Mouse (Mus musculus): ENCODE measurements around the gene Glyctk. TPM values are rescaled to one million over a fixed set of nuclear protein-coding genes. Genes with fewer than 3 reads are reported as not detected.
"Not testable (repeated sequence)": the region's sequence is repeated elsewhere in the genome, so short reads cannot be mapped to it uniquely, and the experiment has no call there.

Glyctk gene
- polyA plus RNA-seq, 1 experiment from 2014 or later, result 2.2 TPM

GRCm38 (mm10) chr9:106173363-106173762, 15.4 kb upstream of the Glyctk start:
- no peaks in the 10 kb centered on the region for H3K27me3 ChIP-seq (ENCODE audit: control insufficient read depth, insufficient read depth, low read length)
- peak overlapping the region; percentile 31 for H3K4me2 ChIP-seq (ENCODE audit: low read depth, low read length)
- no peak overlapping the region for H3K27ac ChIP-seq (replicated peaks; ENCODE audit: low read depth, low read length)
- peaks cover 5% of the 10 kb centered on the region; the same call in 1 of the 2 replicates for H3K36me3 ChIP-seq (replicated peaks; ENCODE audit: control insufficient read depth, insufficient read depth, low read depth, low read length)
- H3K4me3 ChIP-seq (ENCODE audit: low read depth, low read length), result peak overlapping the region; percentile 96
- H3K9me3 ChIP-seq (replicated peaks; ENCODE audit: control insufficient read depth, low read length), result no peaks in the 10 kb centered on the region
- H3K4me1 ChIP-seq (ENCODE audit: control insufficient read depth, insufficient read depth, low read length), result no peaks in the 10 kb centered on the region
- 67% methylated on average over 2 of the region's 2 CpGs for WGBS
- ATAC-seq (replicated peaks; ENCODE audit: insufficient number of reproducible peaks, low FRiP score, low TSS enrichment, low read depth) (no peak), DNase-seq (ENCODE audit: low spot score) (no peak)
- H3K9ac ChIP-seq (replicated peaks; ENCODE audit: low read length), result no peak overlapping the region

- Histone ChIP-seq H3K9me3 (replicated peaks; ENCODE audit: control insufficient read depth, low read length) (no peaks in the 10 kb centered on the region), H3K4me1 (ENCODE audit: control insufficient read depth, insufficient read depth, low read length) (no peaks in the 10 kb centered on the region), H3K9ac (replicated peaks; ENCODE audit: low read length) (no peak overlapping the region), H3K27ac (replicated peaks; ENCODE audit: low read depth, low read length) (no peak overlapping the region), H3K27me3 (ENCODE audit: control insufficient read depth, insufficient read depth, low read length) (no peaks in the 10 kb centered on the region), H3K4me2 (ENCODE audit: low read depth, low read length) (peak overlapping the region; percentile 51), H3K36me3 (replicated peaks; ENCODE audit: control insufficient read depth, insufficient read depth, low read depth, low read length) (peaks cover 3% of the 10 kb centered on the region; the same call in 1 of the 2 replicates), H3K4me3 (ENCODE audit: low read depth, low read length) (peak overlapping the region; percentile 96)
- WGBS, result 28% methylated on average over 3 of the region's 3 CpGs
- DNase-seq (ENCODE audit: low spot score) (no peak), ATAC-seq (replicated peaks; ENCODE audit: insufficient number of reproducible peaks, low FRiP score, low TSS enrichment, low read depth) (no peak)
Measured at GRCm38 (mm10) chr9:106172527-106172926, 14.6 kb upstream of the Glyctk start.

GRCm38 (mm10) chr9:106171346-106172158, 13.6 kb upstream of the Glyctk start:
- no peaks in the 10 kb centered on the region for H3K27me3 ChIP-seq (ENCODE audit: control insufficient read depth, insufficient read depth, low read length)
- H3K4me1 ChIP-seq (ENCODE audit: control insufficient read depth, insufficient read depth, low read length), result no peaks in the 10 kb centered on the region
- ATAC-seq (replicated peaks; ENCODE audit: insufficient number of reproducible peaks, low FRiP score, low TSS enrichment, low read depth) (peak; percentile 73), DNase-seq (ENCODE audit: low spot score) (peak; percentile 58)
- H3K27ac ChIP-seq (replicated peaks; ENCODE audit: low read depth, low read length), result peak overlapping the region; percentile 78
- no peaks in the 10 kb centered on the region for H3K36me3 ChIP-seq (replicated peaks; ENCODE audit: control insufficient read depth, insufficient read depth, low read depth, low read length)
- H3K9ac ChIP-seq (replicated peaks; ENCODE audit: low read length), result peak overlapping the region; percentile 80
- H3K4me3 ChIP-seq (ENCODE audit: low read depth, low read length), result peak overlapping the region; percentile 96
- H3K4me2 ChIP-seq (ENCODE audit: low read depth, low read length), result peak overlapping the region; percentile 51
- under 1% methylated on average over 30 of the region's 30 CpGs for WGBS
- H3K9me3 ChIP-seq (replicated peaks; ENCODE audit: control insufficient read depth, low read length), result no peaks in the 10 kb centered on the region

- no peaks in the 10 kb centered on the region for H3K36me3 ChIP-seq (replicated peaks; ENCODE audit: control insufficient read depth, insufficient read depth, low read depth, low read length)
- H3K27me3 ChIP-seq (ENCODE audit: control insufficient read depth, insufficient read depth, low read length), result no peaks in the 10 kb centered on the region
- no peaks in the 10 kb centered on the region for H3K9me3 ChIP-seq (replicated peaks; ENCODE audit: control insufficient read depth, low read length)
- H3K4me1 ChIP-seq (ENCODE audit: control insufficient read depth, insufficient read depth, low read length), result no peaks in the 10 kb centered on the region
- WGBS, result under 1% methylated on average over 68 of the region's 81 CpGs
- ATAC-seq (replicated peaks; ENCODE audit: insufficient number of reproducible peaks, low FRiP score, low TSS enrichment, low read depth) (peak; percentile 86), DNase-seq (ENCODE audit: low spot score) (peak; percentile 93)
- peak within 1 kb of the TSS; percentile 80 for H3K9ac ChIP-seq (replicated peaks; ENCODE audit: low read length)
- H3K4me2 ChIP-seq (ENCODE audit: low read depth, low read length), result peak within 1 kb of the TSS; percentile 75
- peak within 1 kb of the TSS; percentile 78 for H3K27ac ChIP-seq (replicated peaks; ENCODE audit: low read depth, low read length)
- peak within 1 kb of the TSS; percentile 96 for H3K4me3 ChIP-seq (ENCODE audit: low read depth, low read length)
Measured at GRCm38 (mm10) chr9:106170556-106171345, 12.8 kb upstream of the Glyctk start, which contains the start of gene Wdr82. Gene Wdr82 (plus strand): TSS chr9:106170928.

- Histone ChIP-seq H3K9ac (replicated peaks; ENCODE audit: low read length) (no peak overlapping the region), H3K4me2 (ENCODE audit: low read depth, low read length) (no peak overlapping the region), H3K4me1 (ENCODE audit: control insufficient read depth, insufficient read depth, low read length) (no peaks in the 10 kb centered on the region), H3K9me3 (replicated peaks; ENCODE audit: control insufficient read depth, low read length) (no peaks in the 10 kb centered on the region), H3K36me3 (replicated peaks; ENCODE audit: control insufficient read depth, insufficient read depth, low read depth, low read length) (no peaks in the 10 kb centered on the region), H3K4me3 (ENCODE audit: low read depth, low read length) (peak overlapping the region; percentile 96), H3K27ac (replicated peaks; ENCODE audit: low read depth, low read length) (no peak overlapping the region; the same call in 1 of the 2 replicates), H3K27me3 (ENCODE audit: control insufficient read depth, insufficient read depth, low read length) (no peaks in the 10 kb centered on the region)
- DNase-seq (ENCODE audit: low spot score), result no peak
- WGBS, result 38% methylated on average over 6 of the region's 6 CpGs
- no peak for ATAC-seq (replicated peaks; ENCODE audit: insufficient number of reproducible peaks, low FRiP score, low TSS enrichment, low read depth)
Measured at GRCm38 (mm10) chr9:106169917-106170316, 12.0 kb upstream of the Glyctk start.

- not testable (repeated sequence) for H3K4me3 ChIP-seq (ENCODE audit: low read depth, low read length); H3K27ac ChIP-seq (replicated peaks; ENCODE audit: low read depth, low read length); DNase-seq (ENCODE audit: low spot score); H3K9ac ChIP-seq (replicated peaks; ENCODE audit: low read length); ATAC-seq (replicated peaks; ENCODE audit: insufficient number of reproducible peaks, low FRiP score, low TSS enrichment, low read depth); H3K9me3 ChIP-seq (replicated peaks; ENCODE audit: control insufficient read depth, low read length); H3K4me2 ChIP-seq (ENCODE audit: low read depth, low read length); H3K4me1 ChIP-seq (ENCODE audit: control insufficient read depth, insufficient read depth, low read length); H3K36me3 ChIP-seq (replicated peaks; ENCODE audit: control insufficient read depth, insufficient read depth, low read depth, low read length); H3K27me3 ChIP-seq (ENCODE audit: control insufficient read depth, insufficient read depth, low read length)
- 88% methylated on average over 1 of the region's 1 CpGs for WGBS
Measured at GRCm38 (mm10) chr9:106169006-106169405, 11.1 kb upstream of the Glyctk start.

GRCm38 (mm10) chr9:106167703-106168102, 9.8 kb upstream of the Glyctk start:
- Histone ChIP-seq H3K4me1 (ENCODE audit: control insufficient read depth, insufficient read depth, low read length) (no peaks in the 10 kb centered on the region), H3K36me3 (replicated peaks; ENCODE audit: control insufficient read depth, insufficient read depth, low read depth, low read length) (no peaks in the 10 kb centered on the region), H3K27ac (replicated peaks; ENCODE audit: low read depth, low read length) (no peak overlapping the region), H3K4me2 (ENCODE audit: low read depth, low read length) (no peak overlapping the region), H3K9ac (replicated peaks; ENCODE audit: low read length) (no peak overlapping the region), H3K4me3 (ENCODE audit: low read depth, low read length) (no peak overlapping the region), H3K27me3 (ENCODE audit: control insufficient read depth, insufficient read depth, low read length) (no peaks in the 10 kb centered on the region), H3K9me3 (replicated peaks; ENCODE audit: control insufficient read depth, low read length) (no peaks in the 10 kb centered on the region)
- DNase-seq (ENCODE audit: low spot score), result no peak
- ATAC-seq (replicated peaks; ENCODE audit: insufficient number of reproducible peaks, low FRiP score, low TSS enrichment, low read depth), result no peak
- 44% methylated on average over 1 of the region's 1 CpGs for WGBS

- ATAC-seq (replicated peaks; ENCODE audit: insufficient number of reproducible peaks, low FRiP score, low TSS enrichment, low read depth) (no peak), DNase-seq (ENCODE audit: low spot score) (no peak)
- H3K9me3 ChIP-seq (replicated peaks; ENCODE audit: control insufficient read depth, low read length), result no peaks in the 10 kb centered on the region
- H3K4me2 ChIP-seq (ENCODE audit: low read depth, low read length), result no peak overlapping the region
- no peaks in the 10 kb centered on the region for H3K36me3 ChIP-seq (replicated peaks; ENCODE audit: control insufficient read depth, insufficient read depth, low read depth, low read length)
- H3K9ac ChIP-seq (replicated peaks; ENCODE audit: low read length), result no peak overlapping the region
- no peak overlapping the region for H3K27ac ChIP-seq (replicated peaks; ENCODE audit: low read depth, low read length)
- WGBS, result 71% methylated on average over 3 of the region's 3 CpGs
- no peaks in the 10 kb centered on the region for H3K27me3 ChIP-seq (ENCODE audit: control insufficient read depth, insufficient read depth, low read length)
- no peaks in the 10 kb centered on the region for H3K4me1 ChIP-seq (ENCODE audit: control insufficient read depth, insufficient read depth, low read length)
- H3K4me3 ChIP-seq (ENCODE audit: low read depth, low read length), result no peak overlapping the region
Measured at GRCm38 (mm10) chr9:106167241-106167640, 9.3 kb upstream of the Glyctk start.
